8 mouse cellular contexts compared by ENCODE assay signal in genomic region chr9:44074395-44075275, GRCm38 (mm10). TPM values are rescaled to one million over a fixed set of nuclear protein-coding genes. Genes with fewer than 3 reads are reported as not detected.
A peak's percentile ranks its signal among the peaks of the same experiment; 100 is the strongest.
DNase-seq lines count a peak whose midpoint lies in the region; ATAC-seq lines count a peak whose summit lies in the region.
"Had no signal": no experiment of that assay in that cellular context is flagged by ENCODE, and none has a peak within 500 bp of the region (broad histone marks: within the 10 kb centered on the region; RNA-seq: fewer than 3 reads in every experiment).

No protein-coding gene starts in this region.

- no peak overlapping the region for H3K27ac ChIP-seq in kidney, embryonic 16.5 days (ENCODE audit: low read length)
- H3K27ac ChIP-seq: limb, embryonic 12.5 days had no signal

- H3K9me3 ChIP-seq in kidney, embryonic 16.5 days (ENCODE audit: low read length), result no peaks in the 10 kb centered on the region
- H3K9me3 ChIP-seq: limb, embryonic 12.5 days had no signal

- no peak overlapping the region for H3K4me2 ChIP-seq in kidney, embryonic 16.5 days (replicated peaks; ENCODE audit: low read depth, low read length)
- H3K4me2 ChIP-seq: limb, embryonic 12.5 days had no signal

- H3K4me1 ChIP-seq in kidney, embryonic 16.5 days (ENCODE audit: insufficient read depth, low read length), result peaks cover 60% of the 10 kb centered on the region

- no peak overlapping the region for H3K4me3 ChIP-seq in kidney, embryonic 16.5 days (ENCODE audit: low read length)
- H3K4me3 ChIP-seq: limb, embryonic 12.5 days had no signal

- no peak for ATAC-seq in kidney, embryonic 16.5 days (ENCODE audit: low FRiP score, low TSS enrichment)
- ATAC-seq in erythroblast, adult 5-6 weeks (replicated peaks; ENCODE audit: low FRiP score, poor library complexity, severe bottlenecking), result peak; percentile 39; the same call in 1 of the 2 replicates

- no peaks in the 10 kb centered on the region for H3K27me3 ChIP-seq in kidney, embryonic 16.5 days (ENCODE audit: insufficient read depth, low read length)

- peak; percentile 54 for DNase-seq in kidney, adult 11 months
- DNase-seq in A20 (ENCODE audit: low read depth, low spot score) (peak; percentile 75), ES-CJ7 (ENCODE audit: low read depth, low spot score) (peak; percentile 91)
- no peak for DNase-seq in ovary, postnatal 10 days (ENCODE audit: low spot score)
- no peak for DNase-seq in gastrocnemius, postnatal 4 days (ENCODE audit: low spot score in 2 of 2)

- H3K9ac ChIP-seq in kidney, embryonic 16.5 days (replicated peaks; ENCODE audit: low read length), result no peak overlapping the region
- H3K9ac ChIP-seq: limb, embryonic 12.5 days had no signal

- 65% methylated on average over 9 of the region's 9 CpGs for WGBS in kidney, embryonic 16.5 days

- no peaks in the 10 kb centered on the region for H3K36me3 ChIP-seq in kidney, embryonic 16.5 days (ENCODE audit: insufficient read depth, low read length)
- H3K36me3 ChIP-seq: limb, embryonic 12.5 days had no signal

RNA-seq across cellular contexts. Expression of gene Usp2, which starts 7.8 kb away (rescaled TPM):
- 53.9 and 57.7 TPM in 2 replicates for polyA plus RNA-seq in kidney, embryonic 16.5 days (2015; fragmentation: Nextera tagmentation; extraction: Ambion mirVana)
- total RNA-seq in erythroblast, adult 5-6 weeks (2015; ENCODE audit: low replicate concordance), result 1.0 and 1.3 TPM in 2 replicates
- 0.28 and 5.7 TPM in 2 replicates for total RNA-seq in erythroblast, adult 5-6 weeks (2017; ENCODE audit: low replicate concordance)
- 100 to 1,000 TPM in 1 of 2 experiments, 10 to 100 TPM in 1; 96.7 to 121 TPM for total RNA-seq in gastrocnemius, postnatal 4 days (2021)

RNA-seq across cellular contexts. Expression of gene Mfrp, which starts 26.9 kb away (rescaled TPM):
- polyA plus RNA-seq in kidney, embryonic 16.5 days (2015; fragmentation: Nextera tagmentation; extraction: Ambion mirVana), result 0.10 and 0.25 TPM in 2 replicates
- not detected in 2 replicates for total RNA-seq in erythroblast, adult 5-6 weeks (2015; ENCODE audit: low replicate concordance)
- total RNA-seq in erythroblast, adult 5-6 weeks (2017; ENCODE audit: low replicate concordance), result not detected in 2 replicates
- not detected for total RNA-seq in gastrocnemius, postnatal 4 days (2021)

RNA-seq across cellular contexts. Expression of gene Thy1, which starts 31.5 kb away (rescaled TPM):
- 7.7 and 10.5 TPM in 2 replicates for polyA plus RNA-seq in kidney, embryonic 16.5 days (2015; fragmentation: Nextera tagmentation; extraction: Ambion mirVana)
- 1.5 and 9.0 TPM in 2 replicates for total RNA-seq in erythroblast, adult 5-6 weeks (2015; ENCODE audit: low replicate concordance)
- 5.0 TPM in 1 of 2 replicates, not detected in the other for total RNA-seq in erythroblast, adult 5-6 weeks (2017; ENCODE audit: low replicate concordance)
- total RNA-seq in gastrocnemius, postnatal 4 days (2021), result 10 to 100 TPM; 21.7 to 33.0 TPM
- polyA plus RNA-seq: limb, embryonic 12.5 days had no signal

RNA-seq across cellular contexts. Expression of gene C1qtnf5, which starts 32.4 kb away (rescaled TPM):
- 4.7 and 5.7 TPM in 2 replicates for polyA plus RNA-seq in kidney, embryonic 16.5 days (2015; fragmentation: Nextera tagmentation; extraction: Ambion mirVana)
- total RNA-seq in erythroblast, adult 5-6 weeks (2015; ENCODE audit: low replicate concordance), result 2.1 TPM in 1 of 2 replicates, not detected in the other
- total RNA-seq in erythroblast, adult 5-6 weeks (2017; ENCODE audit: low replicate concordance), result not detected in 2 replicates
- total RNA-seq in gastrocnemius, postnatal 4 days (2021), result 10 to 100 TPM; 12.9 to 15.0 TPM

RNA-seq across cellular contexts. Expression of gene Gm49380, which starts 38.7 kb away (rescaled TPM):
- 0.22 and 0.25 TPM in 2 replicates for polyA plus RNA-seq in kidney, embryonic 16.5 days (2015; fragmentation: Nextera tagmentation; extraction: Ambion mirVana)
- not detected in 2 replicates for total RNA-seq in erythroblast, adult 5-6 weeks (2015; ENCODE audit: low replicate concordance)
- total RNA-seq in erythroblast, adult 5-6 weeks (2017; ENCODE audit: low replicate concordance), result not detected in 2 replicates
- total RNA-seq in gastrocnemius, postnatal 4 days (2021), result under 1 TPM in 1 of 2 experiments, not detected in 1; 0.10 TPM

Comparison
In these comparisons a context has a peak if more than half of its experiments do, and no peak if none do; other contexts are left out.
1. DNase-seq: peak in kidney, adult 11 months (single experiment), A20 (single experiment) and ES-CJ7 (single experiment); none in ovary, postnatal 10 days (single experiment) and gastrocnemius, postnatal 4 days (0 of 2).
2. RNA of gene Usp2, which starts 7.8 kb away (total RNA-seq): 96.7 to 121 TPM in gastrocnemius, postnatal 4 days; 0.28 to 5.7 TPM in erythroblast, adult 5-6 weeks; every median in the first group is over 10 times any median in the second.